Mouse (Mus musculus) induced T-regulatory cell, adult 2 months (primary cell): ENCODE measurements at regions not wholly inside any gene's neighbourhood (a gene's known extent, or its start where the extent isn't known, plus 50 kb on each side); places are given as distances from the start of the nearest gene placed in this dataset.
"Not testable (repeated sequence)": the region's sequence is repeated elsewhere in the genome, so short reads cannot be mapped to it uniquely, and the experiment has no call there.

Experiments used
- DNase-seq: peaks from one replicate; pipeline ENCODE4 v3.0.0-alpha.2; 2012; ENCODE audit warnings: low read depth

DNA sequence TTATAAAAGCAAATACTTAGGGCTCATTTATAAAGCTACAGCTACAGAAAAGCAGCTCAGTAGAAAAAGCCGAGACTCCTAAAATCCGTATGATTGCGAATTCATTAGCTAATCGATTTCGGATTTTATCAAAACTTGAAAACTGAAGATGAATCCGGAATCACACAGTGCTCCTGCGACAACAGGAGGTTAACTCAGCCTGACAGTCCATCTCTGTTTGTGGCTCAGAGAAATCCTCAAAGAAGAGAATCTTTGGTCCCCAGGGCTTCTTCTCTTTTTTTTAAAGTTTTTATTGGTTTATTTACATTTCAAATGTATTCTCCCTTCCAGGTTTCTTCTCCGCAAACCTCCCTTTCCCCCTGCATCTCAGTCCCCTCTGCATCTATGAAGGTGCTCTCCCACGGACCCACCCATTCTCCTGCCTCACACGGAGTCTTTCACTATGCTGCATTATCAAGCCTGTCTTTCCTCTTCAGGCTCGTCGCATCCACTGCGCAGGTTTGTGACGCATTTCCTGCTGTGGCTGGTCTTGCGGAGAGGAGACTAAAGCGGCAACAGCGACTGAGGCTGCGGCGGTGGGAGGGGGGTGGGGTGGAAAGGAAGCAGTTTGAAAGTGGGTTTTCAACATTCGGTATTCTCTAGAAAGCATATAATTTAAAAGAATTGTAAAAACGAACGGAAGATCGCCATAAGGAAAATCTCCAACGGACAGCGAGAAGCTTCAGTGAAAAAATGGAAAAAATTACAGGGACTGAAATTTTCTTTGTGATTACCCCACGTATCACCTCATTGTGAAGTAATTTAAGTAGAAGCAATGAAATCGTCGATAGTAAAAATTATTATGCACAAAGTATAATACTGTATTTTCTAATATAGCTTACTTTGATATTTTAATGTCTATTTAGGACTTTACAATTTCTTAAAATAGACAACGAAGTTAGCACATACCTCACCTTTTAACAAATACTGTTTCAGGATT lies 482.5 kb upstream of the Snrpn start:
- DNase-seq = not testable (repeated sequence)

DNA sequence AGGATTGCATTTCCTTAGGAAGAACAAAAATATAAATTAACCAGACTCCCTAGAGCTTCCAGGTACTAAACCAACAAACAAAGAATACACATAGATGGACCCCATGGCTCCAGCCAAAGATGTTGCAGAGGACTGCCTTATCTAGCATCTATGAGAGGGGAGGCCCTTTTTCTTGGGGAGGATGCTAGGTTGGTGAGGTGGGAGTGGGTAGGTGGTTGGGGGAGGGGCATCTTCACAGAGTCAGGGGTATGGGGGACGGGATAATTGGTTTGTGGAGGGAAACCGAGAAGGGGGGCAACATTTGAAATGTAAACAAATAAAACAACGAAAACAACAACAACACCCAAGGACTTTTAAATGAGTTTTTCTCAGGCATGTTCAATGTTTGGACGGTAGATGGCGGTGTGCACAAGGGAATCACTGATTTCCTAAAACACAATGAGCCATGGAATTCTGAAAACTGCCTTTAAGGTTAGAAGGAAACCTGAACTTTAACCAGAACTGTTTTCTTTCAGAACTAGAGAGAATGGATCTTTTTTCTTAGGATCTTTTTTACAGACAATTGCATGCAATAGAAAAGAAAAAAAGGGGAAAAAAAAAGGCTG lies 477.2 kb upstream of the Snrpn start:
- peak; percentile 13 for DNase-seq
